26 mouse cellular contexts compared by ENCODE assay signal in the genomic region with DNA sequence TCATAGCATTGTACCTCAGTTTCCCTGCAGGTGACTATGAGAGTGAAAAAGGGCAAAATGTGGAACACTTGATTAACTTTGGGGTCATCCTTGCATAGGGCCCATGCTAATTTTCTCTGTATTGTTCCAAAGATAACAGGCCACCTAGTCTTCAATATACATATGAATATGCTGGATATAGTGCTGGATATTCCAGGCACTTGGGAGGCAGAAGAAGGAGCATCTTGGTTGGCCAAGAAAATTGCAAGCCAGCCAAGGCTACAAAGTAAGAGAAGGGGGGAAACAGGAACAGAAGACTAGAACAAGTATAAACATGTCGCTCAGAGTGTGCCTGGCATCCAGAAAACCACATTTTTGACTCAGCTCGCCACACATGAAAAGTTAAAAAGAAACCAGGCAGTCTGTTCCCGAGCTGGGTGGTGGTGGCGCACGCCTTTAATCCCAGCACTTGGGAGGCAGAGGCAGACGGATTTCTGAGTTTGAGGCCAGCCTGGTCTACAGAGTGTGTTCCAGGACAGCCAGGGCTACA. TPM values are rescaled to one million over a fixed set of nuclear protein-coding genes. Genes with fewer than 3 reads are reported as not detected.
DNase-seq lines count a peak whose midpoint lies in the region; ATAC-seq and TF ChIP-seq lines count a peak whose summit lies in the region.
"Had no signal": no experiment of that assay in that cellular context is flagged by ENCODE, and none has a peak within 500 bp of the region (broad histone marks: within the 10 kb centered on the region; RNA-seq: fewer than 3 reads in every experiment).

No protein-coding gene starts in this region.

- no peaks in the 10 kb centered on the region for H3K36me3 ChIP-seq in kidney, adult 2 months (ENCODE audit: control insufficient read depth, insufficient read depth, low read length)
- peaks cover 11% of the 10 kb centered on the region for H3K36me3 ChIP-seq in ES-Bruce4 (ENCODE audit: control insufficient read depth, insufficient read depth, low read length, poor library complexity, severe bottlenecking)
- no peaks in the 10 kb centered on the region for H3K36me3 ChIP-seq in ES-E14 (ENCODE audit: control insufficient read depth, insufficient read depth, low read length, poor library complexity, severe bottlenecking)
- H3K36me3 ChIP-seq: embryonic facial prominence, embryonic 13.5 days; embryonic facial prominence, embryonic 15.5 days; forebrain, embryonic 10.5 days; forebrain, embryonic 12.5 days had no signal

- 57% methylated on average over 6 of the region's 6 CpGs for WGBS in kidney, adult 2 months
- WGBS in cerebellum, adult 2 months, result 73% methylated on average over 6 of the region's 6 CpGs

- H3K27me3 ChIP-seq in kidney, adult 2 months (replicated peaks; ENCODE audit: control insufficient read depth, insufficient read depth, low read length), result no peaks in the 10 kb centered on the region
- H3K27me3 ChIP-seq in ES-Bruce4 (ENCODE audit: control insufficient read depth, insufficient read depth, low read length, poor library complexity, severe bottlenecking), result no peaks in the 10 kb centered on the region
- H3K27me3 ChIP-seq in cerebellum, adult 2 months (ENCODE audit: control insufficient read depth, insufficient read depth, low read length), result no peaks in the 10 kb centered on the region
- H3K27me3 ChIP-seq: embryonic facial prominence, embryonic 13.5 days; embryonic facial prominence, embryonic 15.5 days; forebrain, embryonic 12.5 days had no signal

- H3K9ac ChIP-seq in ES-Bruce4 (ENCODE audit: low read depth, poor library complexity, severe bottlenecking) (peak overlapping the region; percentile 90), ES-E14 (ENCODE audit: insufficient read depth, low read depth, low read length, poor library complexity, severe bottlenecking) (no peak overlapping the region; the same call in 1 of the 2 replicates)
- H3K9ac ChIP-seq: embryonic facial prominence, embryonic 13.5 days; embryonic facial prominence, embryonic 15.5 days; forebrain, embryonic 12.5 days had no signal

- no peak for TF ChIP-seq CTCF in kidney, adult 2 months (conservative IDR thresholded peaks at IDR 0.05; ENCODE audit: insufficient read depth, insufficient read length, low read depth, low read length)
- no peak for TF ChIP-seq CTCF in ES-Bruce4 (IDR thresholded peaks at IDR 0.05; ENCODE audit: low read depth, low read length)
- TF ChIP-seq CTCF in cerebellum, adult 2 months (IDR thresholded peaks at IDR 0.05; ENCODE audit: borderline replicate concordance, insufficient read depth, low read depth, low read length), result no peak

- H3K27ac ChIP-seq in kidney, adult 2 months (ENCODE audit: insufficient read depth, low read depth, low read length), result no peak overlapping the region
- H3K27ac ChIP-seq in ES-Bruce4 (ENCODE audit: insufficient read depth, low read length), result peak overlapping the region; percentile 100
- peak overlapping the region; percentile 91; the same call in 1 of the 2 replicates for H3K27ac ChIP-seq in ES-E14 (ENCODE audit: insufficient read depth, low read depth, low read length, poor library complexity, severe bottlenecking)
- H3K27ac ChIP-seq in cerebellum, adult 2 months (ENCODE audit: insufficient read depth, low read length), result no peak overlapping the region
- H3K27ac ChIP-seq: embryonic facial prominence, embryonic 13.5 days; embryonic facial prominence, embryonic 15.5 days; forebrain, embryonic 10.5 days; forebrain, embryonic 12.5 days had no signal

- peak; percentile 24 for DNase-seq in kidney, adult 2 months
- no peak for DNase-seq in kidney, postnatal 14 days
- no peak for DNase-seq in ES-E14 (ENCODE audit: low read depth, low spot score)
- no peak for DNase-seq in left cerebral cortex, adult 18-20 months (ENCODE audit: low spot score in 2 of 2)
- DNase-seq in thymus, postnatal 10 days (ENCODE audit: low spot score in 2 of 2), result no peak
- DNase-seq in cerebellum, adult 2 months, result no peak
- DNase-seq: adrenal gland, adult 8-10 months; adrenal gland, postnatal 14 days; adrenal gland, postnatal 36 days; B cell, adult 2 months; cerebellum, adult 11-12 months; cerebellum, adult 9-10 months; cerebellum, postnatal 10 days; cerebellum, postnatal 25 days; embryo, embryonic 11 days had no signal

- no peaks in the 10 kb centered on the region for H3K4me1 ChIP-seq in kidney, adult 2 months (ENCODE audit: control insufficient read depth, insufficient read depth, low read length)
- H3K4me1 ChIP-seq in ES-Bruce4 (ENCODE audit: control insufficient read depth, insufficient read depth, low read length) (no peaks in the 10 kb centered on the region), ES-E14 (ENCODE audit: control insufficient read depth in 2 of 2, insufficient read depth in 2 of 2, low read length in 2 of 2, poor library complexity in 1 of 2) (peaks cover 0 to 11% of the 10 kb centered on the region in 2 experiments; a peak in 1 of 4 replicates)
- no peaks in the 10 kb centered on the region for H3K4me1 ChIP-seq in cerebellum, adult 2 months (ENCODE audit: control insufficient read depth, insufficient read depth, low read length)
- H3K4me1 ChIP-seq: embryonic facial prominence, embryonic 13.5 days; embryonic facial prominence, embryonic 15.5 days; forebrain, embryonic 10.5 days; forebrain, embryonic 12.5 days had no signal

- no peaks in the 10 kb centered on the region for H3K9me3 ChIP-seq in ES-Bruce4 (replicated peaks; ENCODE audit: control insufficient read depth, insufficient read depth, low read length, poor library complexity, severe bottlenecking)
- no peaks in the 10 kb centered on the region for H3K9me3 ChIP-seq in ES-E14 (ENCODE audit: control insufficient read depth, insufficient read depth, low read depth, low read length)
- H3K9me3 ChIP-seq: embryonic facial prominence, embryonic 13.5 days; embryonic facial prominence, embryonic 15.5 days; forebrain, embryonic 10.5 days; forebrain, embryonic 12.5 days had no signal

- H3K4me3 ChIP-seq in kidney, adult 2 months (ENCODE audit: insufficient read depth, low read depth, low read length), result no peak overlapping the region
- H3K4me3 ChIP-seq in ES-Bruce4 (ENCODE audit: low read depth, low read length) (no peak overlapping the region), ES-E14 (ENCODE audit: insufficient read depth in 1 of 2, low read depth in 1 of 2, low read length in 2 of 2, poor library complexity in 1 of 2, severe bottlenecking in 1 of 2) (peak overlapping the region in 1 of 2 experiments; percentile 82; a peak in 2 of 4 replicates)
- no peak overlapping the region for H3K4me3 ChIP-seq in cerebellum, adult 2 months (replicated peaks; ENCODE audit: insufficient read depth, low read depth, low read length)
- H3K4me3 ChIP-seq: embryonic facial prominence, embryonic 13.5 days; embryonic facial prominence, embryonic 15.5 days; erythroblast, embryonic 14.5 days; forebrain, embryonic 10.5 days; forebrain, embryonic 12.5 days had no signal

- no peak for TF ChIP-seq EP300 in ES-Bruce4 (IDR thresholded peaks at IDR 0.05; ENCODE audit: insufficient read depth, low read depth, low read length)

- in situ Hi-C loops in ES-E14 (cut with MboI; ENCODE audit: low sequenced_read_pairs in 2 of 2, unreplicated experiment in 2 of 2), result no loop called here

- no peak for TF ChIP-seq POLR2A in kidney, adult 2 months (IDR thresholded peaks at IDR 0.05; ENCODE audit: low read depth, low read length)
- TF ChIP-seq POLR2A in ES-Bruce4 (IDR thresholded peaks at IDR 0.05; ENCODE audit: insufficient read depth, low read length), result no peak
- TF ChIP-seq POLR2A in cerebellum, adult 2 months (IDR thresholded peaks at IDR 0.05; ENCODE audit: borderline replicate concordance, insufficient read depth, low read length), result no peak

- ATAC-seq in hematopoietic stem cell, adult 5-6 weeks (replicated peaks in 1 of 2; ENCODE audit: insufficient read depth in 1 of 2, low FRiP score in 2 of 2, low TSS enrichment in 1 of 2, low read depth in 1 of 2, poor library complexity in 2 of 2, severe bottlenecking in 2 of 2), result peak; percentile 20 to 38; a peak in 1 of 4 replicates
- ATAC-seq: activated CD4-positive, CD25-positive, alpha-beta regulatory T cell, adult 4 months; CD4-positive, CD25-positive, alpha-beta regulatory T cell, adult 4 months; forebrain, embryonic 14.5 days; forebrain, embryonic 16.5 days had no signal

TF ChIP-seq in ES-E14, 5 proteins besides CTCF, POLR2A, EP300 and RAD21:
- no peak for TF ChIP-seq HCFC1 (IDR thresholded peaks at IDR 0.05; ENCODE audit: borderline replicate concordance, insufficient read depth, low read length)
- no peak for TF ChIP-seq CHD2 (IDR thresholded peaks at IDR 0.05; ENCODE audit: low read depth, low read length)
- TF ChIP-seq ZC3H11A (IDR thresholded peaks at IDR 0.05; ENCODE audit: borderline replicate concordance, low read depth, low read length), result no peak
- TF ChIP-seq ZNF384 (IDR thresholded peaks at IDR 0.05; ENCODE audit: low read depth, low read length), result no peak
- TF ChIP-seq MAFK (IDR thresholded peaks at IDR 0.05; ENCODE audit: insufficient read depth, low read depth, low read length), result no peak
TF ChIP-seq in ES-E14: peak in this region for 0.

RNA-seq across cellular contexts. Expression of a gene that starts 15.4 kb away (rescaled TPM):
- 1.4 and 1.7 TPM in 2 replicates for polyA plus RNA-seq in kidney, adult 2 months (2012; rRNA removed)
- polyA plus RNA-seq in ES-Bruce4 (2011; ENCODE audit: insufficient read depth, insufficient read length, low read depth, missing spikeins), result 231 and 239 TPM in 2 replicates
- total RNA-seq in ES-E14 (2012; rRNA removed), result 307 and 557 TPM in 2 replicates
- 33.0 and 35.6 TPM in 2 replicates for total RNA-seq in hematopoietic stem cell, adult 5-6 weeks (2017)
- 10 to 100 TPM; 12.1 to 12.6 TPM for total RNA-seq in left cerebral cortex, adult 18-20 months (2021)
- polyA plus RNA-seq in cerebellum, adult 2 months (2012; rRNA removed), result 6.5 and 7.4 TPM in 2 replicates
- polyA plus RNA-seq: erythroblast, embryonic 14.5 days had no signal

RNA-seq across cellular contexts. Expression of a gene that starts 27.0 kb away (rescaled TPM):
- polyA plus RNA-seq in kidney, adult 2 months (2012; rRNA removed), result 105 and 143 TPM in 2 replicates
- 11.3 and 11.6 TPM in 2 replicates for polyA plus RNA-seq in ES-Bruce4 (2011; ENCODE audit: insufficient read depth, insufficient read length, low read depth, missing spikeins)
- total RNA-seq in ES-E14 (2012; rRNA removed), result 12.8 and 16.3 TPM in 2 replicates
- total RNA-seq in hematopoietic stem cell, adult 5-6 weeks (2017), result 12.9 and 15.4 TPM in 2 replicates
- total RNA-seq in left cerebral cortex, adult 18-20 months (2021), result 10 to 100 TPM; 38.5 to 41.5 TPM
- polyA plus RNA-seq in cerebellum, adult 2 months (2012; rRNA removed), result 27.0 and 28.4 TPM in 2 replicates

RNA-seq across cellular contexts. Expression of a gene that starts 53.4 kb away (rescaled TPM):
- 6.9 TPM in 2 replicates for polyA plus RNA-seq in kidney, adult 2 months (2012; rRNA removed)
- 39.5 and 46.7 TPM in 2 replicates for polyA plus RNA-seq in ES-Bruce4 (2011; ENCODE audit: insufficient read depth, insufficient read length, low read depth, missing spikeins)
- 26.4 and 28.5 TPM in 2 replicates for total RNA-seq in ES-E14 (2012; rRNA removed)
- 31.8 and 32.4 TPM in 2 replicates for total RNA-seq in hematopoietic stem cell, adult 5-6 weeks (2017)
- 1 to 10 TPM in 1 of 2 experiments, under 1 TPM in 1; 0.98 to 1.2 TPM for total RNA-seq in left cerebral cortex, adult 18-20 months (2021)
- polyA plus RNA-seq in cerebellum, adult 2 months (2012; rRNA removed), result 3.0 and 3.9 TPM in 2 replicates

Comparison
In these comparisons a context has a peak if more than half of its experiments do, and no peak if none do; other contexts are left out.
1. H3K27ac ChIP-seq: peak in ES-Bruce4 (single experiment) and ES-E14 (single experiment); none in kidney, adult 2 months (single experiment) and cerebellum, adult 2 months (single experiment).
2. RNA of a gene that starts 53.4 kb away (total RNA-seq): 31.8 to 32.4 TPM in hematopoietic stem cell, adult 5-6 weeks and 26.4 to 28.5 TPM in ES-E14; 0.98 to 1.2 TPM in left cerebral cortex, adult 18-20 months; every median in the first group is over 10 times any median in the second.